Mouse (Mus musculus) spleen, adult 18-20 months (tissue): ENCODE results near the gene Mindy4.

Experiments used
- DNase-seq, 2 experiments: peaks; one replicate each; pipeline ENCODE4 v3.0.0; 2022; ENCODE audit warnings: mixed read lengths in 2 of 2

The Mindy4 gene

DNA sequence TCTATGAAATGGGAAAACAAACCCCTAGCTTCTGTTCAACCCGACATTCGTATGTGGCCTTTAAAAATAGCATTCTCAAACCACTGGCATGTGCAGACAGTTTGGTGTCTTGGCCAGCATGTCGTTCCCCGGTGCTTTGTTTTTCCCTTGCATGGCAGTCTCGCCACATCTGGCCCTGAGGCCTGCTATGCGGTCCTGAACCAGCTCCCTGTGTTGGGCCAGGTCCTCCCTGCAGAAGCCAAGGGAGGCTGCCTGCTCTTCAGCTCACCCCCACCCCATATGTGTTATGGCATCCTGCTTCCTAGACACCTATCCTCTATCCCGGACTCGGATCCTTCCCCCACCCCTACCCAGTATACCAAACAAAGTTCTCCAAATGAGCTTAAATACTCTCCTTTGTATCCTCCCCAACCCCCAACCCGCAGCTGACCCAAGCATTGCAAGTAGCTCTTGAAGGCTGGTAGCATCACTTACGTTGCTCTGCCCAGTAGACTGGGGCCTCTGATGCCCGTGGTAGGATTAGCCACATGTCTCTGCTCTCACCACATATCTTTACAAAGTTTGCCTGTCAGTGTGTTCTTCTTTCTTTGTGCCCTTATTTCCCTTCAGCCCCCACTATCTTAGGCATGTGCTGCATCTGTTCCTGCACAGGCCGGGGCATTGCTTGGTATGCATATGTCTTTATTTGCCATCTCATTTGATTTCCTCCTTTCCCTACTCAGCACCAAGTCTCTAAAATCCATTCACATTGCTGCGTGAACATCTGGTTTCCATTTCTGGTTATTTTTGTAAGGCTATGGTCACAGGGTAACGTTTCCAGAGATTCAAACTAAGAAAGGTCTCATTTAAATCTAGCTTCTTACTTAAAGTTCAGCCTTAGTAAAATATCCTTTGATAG is 55.5 kb downstream of the Mindy4 start:
- no peak for DNase-seq

DNA sequence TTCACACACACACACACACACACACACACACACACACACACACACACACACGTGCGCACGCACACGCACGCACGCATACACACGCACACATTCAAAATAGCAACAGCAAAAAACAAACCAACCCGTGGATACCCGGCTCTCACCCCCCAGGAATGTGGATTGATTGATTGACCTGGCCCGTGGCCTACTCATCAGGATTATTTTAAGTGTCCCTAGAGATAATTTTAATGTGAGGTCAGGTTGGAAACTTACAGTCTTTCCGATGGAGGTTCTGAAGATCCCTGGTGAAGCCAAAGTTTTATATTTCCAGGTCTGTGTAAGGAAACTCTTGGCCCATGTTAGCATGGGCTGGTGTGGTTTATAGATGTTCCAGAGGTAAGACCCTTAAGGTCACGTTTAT is 59.0 kb downstream of the Mindy4 start:
- no peak for DNase-seq

DNA sequence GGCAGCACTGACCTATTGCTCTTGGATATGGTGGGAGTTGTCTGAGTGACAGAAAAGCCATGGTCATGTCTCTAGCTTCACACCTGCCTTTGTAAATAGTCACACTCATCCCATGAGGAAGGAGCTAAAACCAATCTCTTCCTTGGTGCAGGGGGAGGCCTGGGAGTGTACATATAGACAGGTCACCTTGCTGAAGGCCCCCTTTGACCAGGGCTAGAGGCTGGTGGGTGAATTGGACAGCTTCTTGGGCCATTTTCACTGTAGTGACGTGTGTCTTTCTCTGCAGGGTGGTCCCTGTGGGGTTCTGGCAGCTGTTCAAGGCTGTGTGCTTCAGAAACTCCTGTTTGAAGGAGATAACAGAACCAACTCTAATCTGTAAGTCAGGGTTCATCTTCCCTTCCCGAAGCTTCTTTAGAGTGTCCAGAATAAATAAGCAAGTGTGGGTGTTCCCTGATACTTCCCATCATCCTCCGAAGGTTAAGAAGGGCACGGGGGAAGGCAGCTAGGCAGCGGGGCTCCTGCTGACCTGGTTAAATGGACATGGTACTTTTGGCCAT is 60.4 kb downstream of the Mindy4 start:
- no peak for DNase-seq

DNA sequence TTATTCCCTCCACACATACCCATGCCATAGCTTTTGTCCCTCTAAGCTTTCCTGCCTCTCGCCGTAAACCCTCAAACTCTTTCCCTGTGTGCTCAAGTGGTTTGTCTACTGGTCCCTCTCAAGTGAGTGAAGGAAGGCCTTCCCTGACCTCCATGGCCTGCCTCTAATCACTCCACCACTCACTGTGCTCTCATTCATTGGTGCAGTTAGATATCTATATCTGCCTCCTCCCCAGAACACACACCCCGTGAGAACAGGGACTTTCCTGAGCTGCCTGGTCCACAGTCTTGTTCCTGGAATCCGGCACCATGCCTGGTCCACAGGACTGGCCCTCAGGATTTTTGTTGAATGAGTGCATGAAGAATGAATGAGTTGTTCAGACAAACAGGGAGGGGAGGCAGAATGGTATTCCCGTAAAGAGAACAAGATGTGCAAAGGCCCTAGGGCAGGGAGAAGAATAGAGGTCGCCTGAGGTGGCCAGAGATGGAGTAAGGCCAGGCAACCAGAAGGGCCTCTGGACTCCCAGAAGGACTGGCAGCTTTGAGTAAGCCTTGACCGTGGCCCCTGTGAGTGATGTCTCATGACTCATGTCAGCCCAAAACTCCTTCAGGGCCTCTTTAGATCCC is 61.7 kb downstream of the Mindy4 start:
- DNase-seq: no peak

DNA sequence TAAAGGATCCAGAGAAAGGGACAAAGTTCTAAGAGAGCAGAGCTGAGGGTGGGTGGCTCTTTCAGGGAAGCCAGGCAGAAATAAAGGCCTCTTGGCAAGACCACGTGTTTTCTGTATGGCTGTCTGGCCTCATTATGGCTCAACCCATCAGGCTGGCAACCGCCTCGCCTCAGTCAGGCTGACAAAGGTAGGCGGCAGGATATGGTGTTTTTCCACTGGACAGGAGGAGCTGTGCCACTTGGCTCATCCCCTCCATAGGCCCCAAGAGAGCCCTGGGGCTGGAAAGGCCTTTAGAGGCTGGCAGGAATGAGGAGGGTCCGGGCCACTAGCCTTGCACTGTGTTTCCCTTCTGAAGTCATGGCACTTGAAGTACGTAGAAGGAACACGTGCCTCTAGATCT is 69.8 kb downstream of the Mindy4 start:
- DNase-seq: no peak

DNA sequence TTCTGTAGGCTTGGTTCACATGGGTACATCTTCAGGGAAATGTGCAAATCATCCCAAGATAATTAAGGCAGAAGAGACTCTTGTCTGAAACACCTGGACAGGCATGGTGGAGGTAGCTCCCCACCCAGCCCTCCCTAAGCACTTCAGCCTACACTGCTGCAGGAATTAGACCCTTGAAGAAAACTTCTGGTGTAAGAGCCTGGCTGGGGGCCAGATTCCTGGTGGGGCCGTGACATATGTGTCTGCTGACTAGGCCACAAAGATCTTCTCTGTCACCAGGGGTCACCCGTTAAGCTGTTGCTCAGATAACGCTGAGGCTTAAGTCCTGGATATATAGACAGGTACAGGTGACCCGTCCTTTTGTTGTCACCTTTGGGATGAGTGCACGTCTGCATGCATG is 70.3 kb downstream of the Mindy4 start:
- no peak for DNase-seq

DNA sequence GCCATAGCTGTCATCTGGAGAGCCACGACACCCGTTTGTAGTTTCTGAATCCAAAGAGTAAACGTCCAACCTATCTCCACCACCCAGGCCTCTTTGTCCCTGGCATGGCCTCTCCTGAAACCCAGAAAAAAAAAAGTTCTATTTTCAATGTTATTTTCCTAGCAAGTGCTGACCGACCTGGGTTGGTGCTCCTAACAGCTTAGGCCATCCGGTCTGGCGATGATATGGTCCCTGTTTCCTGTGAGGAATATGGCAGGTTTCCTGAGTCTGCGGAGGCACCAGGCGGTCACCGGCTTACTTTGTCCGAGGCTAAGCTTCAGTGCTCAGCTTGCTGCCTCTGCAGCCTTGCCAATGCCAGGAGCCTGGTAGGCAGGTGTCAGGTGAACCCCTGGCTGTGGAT is 71.8 kb downstream of the Mindy4 start:
- DNase-seq: no peak

GRCm38 (mm10) chr6:55275786-55276185 is 72.6 kb downstream of the Mindy4 start:
- DNase-seq: no peak

DNA sequence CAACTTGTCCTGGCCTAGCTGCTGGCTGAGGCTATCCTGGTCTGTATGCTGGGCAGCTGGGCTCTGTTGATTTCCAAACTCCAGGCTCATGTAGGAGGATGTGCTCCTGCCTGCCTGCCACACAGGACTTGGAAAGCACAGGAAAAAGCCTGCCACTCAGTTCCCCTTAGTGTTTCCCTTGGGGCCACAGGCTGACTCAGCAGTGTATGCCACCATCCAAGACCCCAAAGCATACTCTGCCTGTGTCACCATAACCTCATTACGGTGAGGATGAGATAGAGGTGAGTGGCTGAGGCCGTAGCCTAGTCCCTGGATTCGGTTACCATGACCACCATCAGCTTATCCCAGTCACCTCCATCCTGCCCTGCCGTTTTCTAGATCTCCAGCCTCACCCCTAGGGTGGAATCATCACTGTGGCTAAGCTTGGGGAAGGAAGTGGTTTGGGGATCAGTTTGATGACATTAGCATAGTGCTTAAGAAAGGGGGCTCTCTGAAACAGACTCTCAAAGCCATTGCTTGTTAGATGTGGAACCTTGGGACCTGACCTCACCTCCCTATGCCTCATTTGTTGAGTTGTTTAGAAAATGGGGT is 73.6 kb downstream of the Mindy4 start:
- DNase-seq: no peak

GRCm38 (mm10) chr6:55278086-55278485 is 74.9 kb downstream of the Mindy4 start:
- no peak for DNase-seq

GRCm38 (mm10) chr6:55278520-55278919 is 75.3 kb downstream of the Mindy4 start:
- DNase-seq: no peak

- no peak for DNase-seq
Observed at GRCm38 (mm10) chr6:55280979-55281378, 77.8 kb downstream of the Mindy4 start.

GRCm38 (mm10) chr6:55281687-55282086 is 78.5 kb downstream of the Mindy4 start:
- no peak for DNase-seq

- DNase-seq: no peak
Observed at GRCm38 (mm10) chr6:55282348-55282747, 79.2 kb downstream of the Mindy4 start.

DNA sequence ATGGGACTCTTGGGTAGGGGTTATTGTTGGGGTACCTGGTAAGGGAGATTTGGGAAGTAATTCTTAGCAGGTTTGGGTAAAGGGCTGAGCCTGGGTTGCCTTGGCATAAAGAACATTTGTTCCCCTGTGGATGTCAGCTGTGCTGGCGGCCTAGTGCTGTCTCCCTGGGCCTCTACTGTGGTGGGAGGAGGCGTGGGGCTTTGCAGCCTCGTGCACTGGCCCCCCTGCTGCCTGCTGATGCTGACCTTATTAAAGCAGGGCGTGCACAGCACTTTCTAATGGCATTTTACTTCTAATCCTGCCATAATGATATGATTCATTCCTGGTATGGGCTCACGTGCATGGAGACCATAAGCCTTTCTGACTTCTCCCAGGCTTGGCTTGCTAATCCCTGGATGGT is 82.0 kb downstream of the Mindy4 start:
- no peak for DNase-seq

DNA sequence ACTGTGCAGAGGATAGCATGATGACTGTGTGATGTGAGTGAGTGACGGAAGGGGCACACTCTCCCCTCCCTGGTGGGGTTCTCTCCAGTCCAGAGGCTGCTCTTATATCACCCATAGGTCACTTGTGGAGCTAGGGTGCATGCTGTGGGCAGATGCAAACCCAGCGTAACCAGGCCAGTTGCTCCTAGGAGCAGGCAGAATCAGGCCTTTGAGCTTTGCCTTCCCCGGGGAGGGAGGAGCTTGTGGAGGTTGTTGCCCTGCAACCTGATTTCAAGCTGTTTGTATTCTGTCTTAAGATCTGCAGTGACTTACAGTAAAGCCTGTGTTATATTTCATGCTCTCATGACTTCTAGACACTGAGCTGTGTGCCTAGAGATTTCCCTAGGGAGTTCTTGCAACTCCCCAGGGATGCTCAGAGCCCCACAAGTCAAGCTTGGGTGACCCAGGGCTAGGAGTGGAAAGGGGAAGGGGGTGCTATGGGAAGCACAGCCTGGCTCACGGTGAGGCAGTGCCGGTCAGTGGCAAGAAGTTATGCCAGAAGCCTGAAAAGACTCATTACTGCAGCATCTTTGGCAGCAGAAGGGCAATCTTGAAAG is 84.9 kb downstream of the Mindy4 start:
- no peak for DNase-seq

DNA sequence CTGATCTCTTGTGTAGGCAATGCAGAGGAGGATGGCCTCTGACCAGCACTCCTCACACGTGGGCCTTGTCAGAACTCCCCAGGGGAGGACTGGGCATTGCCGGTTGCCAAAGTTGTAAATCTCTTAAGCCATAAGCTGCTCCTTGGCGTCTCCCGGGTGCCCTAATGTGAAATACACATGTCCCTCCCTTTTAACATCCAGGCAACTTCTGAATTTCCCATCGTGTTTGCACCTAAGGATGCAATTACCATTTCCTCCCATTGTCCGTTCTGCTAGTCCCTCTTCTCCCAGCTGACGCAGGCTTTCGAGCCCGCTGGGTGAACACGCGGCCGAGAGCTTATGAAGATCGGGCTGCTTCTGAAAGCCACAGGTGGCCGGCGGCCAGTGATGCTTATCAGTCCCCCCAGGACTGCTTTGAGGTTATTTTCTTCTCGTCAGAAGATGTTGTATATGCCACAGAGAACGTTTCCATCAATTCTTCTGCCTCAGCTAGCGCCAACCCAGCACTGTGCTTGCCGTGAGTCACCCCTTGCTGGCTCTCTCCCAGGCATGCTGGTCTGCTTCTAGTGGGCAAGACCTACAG is 91.5 kb downstream of the Mindy4 start:
- DNase-seq: no peak

GRCm38 (mm10) chr6:55295325-55295724 is 92.1 kb downstream of the Mindy4 start:
- no peak for DNase-seq

- DNase-seq: no peak
Observed at GRCm38 (mm10) chr6:55299482-55299881, 96.3 kb downstream of the Mindy4 start.

DNA sequence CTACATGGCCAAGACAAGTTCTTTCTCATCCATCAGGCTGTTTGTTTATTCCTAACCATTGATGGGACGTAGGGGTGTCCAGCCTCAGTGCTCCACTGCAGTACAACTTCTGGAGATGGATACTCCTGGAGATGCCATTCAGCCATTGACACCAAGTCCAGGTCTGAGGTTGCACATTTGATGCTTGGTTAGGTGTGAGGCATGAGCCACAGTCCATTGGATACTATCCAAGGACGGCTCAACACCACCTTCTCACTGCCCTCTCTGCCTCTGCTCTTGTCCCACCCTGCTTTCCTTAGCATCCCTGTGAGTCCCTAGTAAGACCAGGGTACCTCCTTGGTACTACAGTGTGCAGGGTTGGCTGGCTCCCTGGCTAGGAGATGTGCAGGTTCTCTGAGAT is 96.7 kb downstream of the Mindy4 start:
- no peak for DNase-seq

- DNase-seq: no peak
Observed at GRCm38 (mm10) chr6:55300704-55301103, 97.5 kb downstream of the Mindy4 start.

DNA sequence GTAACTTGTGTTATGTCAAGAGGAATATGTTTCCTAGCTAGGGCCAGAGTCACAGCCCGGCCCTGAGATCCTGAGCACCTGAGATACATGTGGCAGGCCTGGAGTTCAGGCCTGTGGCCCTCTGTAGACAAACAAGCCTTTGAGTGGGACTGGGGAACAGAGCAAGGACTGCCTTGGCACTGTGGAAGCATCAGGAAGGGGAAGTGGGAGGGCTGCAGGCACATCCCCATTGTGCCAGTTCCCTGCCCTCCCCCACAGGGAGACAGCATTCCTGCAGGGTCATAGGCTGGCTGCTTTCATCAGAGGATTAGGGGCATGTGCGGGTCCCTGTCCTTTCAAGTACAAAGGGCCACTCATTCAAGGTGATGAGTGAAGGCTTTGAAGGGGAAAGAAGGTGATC is 107.0 kb downstream of the Mindy4 start:
- no peak for DNase-seq

- no peak for DNase-seq
Observed at GRCm38 (mm10) chr6:55311962-55312361, 108.8 kb downstream of the Mindy4 start.
